Mouse (Mus musculus): Measurements from ENCODE around the gene Carmil3.

The Carmil3 gene

GRCm38 (mm10) chr14:55490361-55491201 is at the start of gene Carmil3:
Gene Carmil3, plus strand, starts transcription at chr14:55490651.
- DNase-seq, result peak; percentile 52

- peak; percentile 60 for DNase-seq
Measured at GRCm38 (mm10) chr14:55457693-55458092, 32.8 kb upstream of the Carmil3 start.

DNA sequence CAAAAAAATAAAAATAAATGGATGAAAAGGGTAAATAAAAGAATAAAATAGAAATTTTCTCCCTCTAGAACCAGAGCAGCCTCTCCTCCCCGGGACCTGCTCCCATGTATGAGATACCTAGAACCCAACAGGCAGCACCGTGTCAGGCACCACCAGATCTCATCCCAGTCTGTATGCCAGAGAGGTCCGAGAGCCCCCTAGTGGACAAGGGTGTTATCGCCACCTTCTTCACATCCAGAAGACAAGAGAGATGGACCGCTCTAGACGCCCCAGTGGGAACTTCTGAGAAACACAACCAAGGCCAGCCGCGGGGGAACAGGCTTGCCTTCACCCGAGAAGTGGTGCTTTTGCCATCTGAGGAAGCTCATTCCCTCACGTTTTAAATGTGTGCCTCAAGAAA is 32.2 kb upstream of the Carmil3 start:
- DNase-seq, result peak; percentile 84

DNA sequence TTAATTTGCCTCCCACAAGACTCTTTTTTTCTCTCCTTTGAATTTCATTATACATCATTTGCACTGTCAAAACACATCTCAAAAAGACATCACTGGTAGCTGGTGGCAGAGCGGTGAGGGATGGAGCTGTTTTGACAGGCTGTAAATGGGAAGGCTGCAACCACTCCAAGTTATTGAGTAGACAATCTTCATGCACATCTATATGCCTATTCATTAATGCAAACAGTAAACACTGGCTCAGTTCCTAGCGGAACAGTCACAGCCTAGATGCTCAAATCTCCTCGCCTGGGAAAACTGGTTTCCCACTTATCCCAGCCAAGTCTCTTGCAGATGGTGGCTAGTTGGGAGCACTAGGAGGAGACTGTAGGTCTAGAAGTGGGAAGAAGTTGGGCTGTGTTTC is 31.7 kb upstream of the Carmil3 start:
- no peak for DNase-seq

DNA sequence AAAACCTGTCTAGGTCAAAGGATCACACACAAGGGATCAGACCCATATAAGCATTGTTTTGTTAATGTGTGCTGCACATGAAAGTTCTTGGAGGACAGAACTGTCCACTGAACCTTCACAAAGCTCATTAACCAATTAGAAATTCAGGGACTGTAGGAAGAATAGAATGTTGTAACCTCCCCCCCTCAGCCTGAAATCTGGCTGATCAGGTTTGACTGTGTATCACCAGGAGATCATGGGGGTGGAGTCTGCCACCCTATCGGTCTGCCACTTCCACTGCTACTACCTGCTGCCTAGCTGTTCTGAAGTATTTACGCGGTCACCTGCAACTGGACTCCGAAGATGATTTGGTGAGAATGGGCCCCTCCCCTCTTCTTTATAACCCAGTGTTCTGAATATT is 30.7 kb upstream of the Carmil3 start:
- DNase-seq, result peak; percentile 80

- peak; percentile 76 for DNase-seq
Measured at GRCm38 (mm10) chr14:55460297-55460696, 30.2 kb upstream of the Carmil3 start.

DNA sequence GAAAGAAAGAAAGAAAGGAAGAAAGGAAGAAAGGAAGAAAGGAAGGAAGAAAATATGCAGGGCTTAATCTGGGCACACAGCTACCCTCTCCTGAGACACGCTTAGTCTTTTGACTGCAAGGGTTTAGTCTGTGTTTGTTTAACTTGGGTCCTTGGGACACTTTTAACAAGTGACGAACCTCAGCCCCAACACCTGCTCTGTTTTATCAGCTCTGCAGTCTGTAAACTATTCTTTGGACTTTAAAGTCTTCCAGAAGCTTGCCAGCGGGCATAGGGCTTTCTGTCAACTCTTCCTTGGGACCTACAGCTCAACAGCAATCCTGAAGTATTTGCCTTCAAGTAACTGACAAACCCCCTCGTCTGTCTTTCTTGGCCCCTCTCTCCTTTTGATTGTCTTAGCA is 28.7 kb upstream of the Carmil3 start:
- DNase-seq, result peak; percentile 75

DNA sequence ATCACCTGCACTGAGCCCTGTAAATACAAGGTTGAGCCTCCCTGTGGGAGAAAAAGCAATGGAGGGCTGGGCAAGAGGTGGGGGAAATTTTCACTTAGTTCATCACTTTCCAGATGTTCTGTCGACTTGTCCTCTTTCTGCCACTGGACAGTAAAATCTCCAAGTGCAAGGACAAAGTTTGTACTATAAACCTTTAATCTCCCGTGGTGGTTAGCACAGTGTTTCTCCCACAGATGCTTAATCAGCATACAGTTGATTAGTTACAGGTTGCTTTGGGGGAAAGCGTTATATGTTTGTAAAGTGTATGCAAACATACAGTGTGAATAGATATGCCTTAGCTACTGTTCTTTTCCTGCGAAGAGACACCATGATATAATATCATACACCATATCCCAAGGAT is 24.0 kb upstream of the Carmil3 start:
- DNase-seq, result peak; percentile 72

GRCm38 (mm10) chr14:55467108-55467507 is 23.3 kb upstream of the Carmil3 start:
- peak; percentile 40 for DNase-seq

DNA sequence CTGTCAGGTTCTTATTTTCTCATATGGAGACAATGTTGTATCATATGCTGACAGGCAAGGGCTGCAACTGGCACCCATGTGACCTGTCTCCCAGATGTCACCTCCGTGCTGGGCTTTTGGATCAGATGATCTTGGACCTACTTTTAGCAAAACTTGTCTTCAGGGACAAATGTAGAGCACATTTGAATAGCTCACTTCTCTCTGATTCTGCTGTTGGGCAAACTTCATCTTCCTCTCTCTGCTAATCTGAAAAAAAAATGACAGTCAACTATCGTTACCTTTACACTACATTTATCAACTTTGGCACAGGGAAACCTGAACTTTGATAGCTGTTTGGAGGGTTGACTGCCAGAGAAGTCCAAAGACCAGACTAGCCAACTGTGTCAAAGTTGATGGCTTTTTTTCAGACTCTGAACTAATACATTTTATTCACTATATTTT is 22.1 kb upstream of the Carmil3 start:
- DNase-seq, result peak; percentile 93

DNA sequence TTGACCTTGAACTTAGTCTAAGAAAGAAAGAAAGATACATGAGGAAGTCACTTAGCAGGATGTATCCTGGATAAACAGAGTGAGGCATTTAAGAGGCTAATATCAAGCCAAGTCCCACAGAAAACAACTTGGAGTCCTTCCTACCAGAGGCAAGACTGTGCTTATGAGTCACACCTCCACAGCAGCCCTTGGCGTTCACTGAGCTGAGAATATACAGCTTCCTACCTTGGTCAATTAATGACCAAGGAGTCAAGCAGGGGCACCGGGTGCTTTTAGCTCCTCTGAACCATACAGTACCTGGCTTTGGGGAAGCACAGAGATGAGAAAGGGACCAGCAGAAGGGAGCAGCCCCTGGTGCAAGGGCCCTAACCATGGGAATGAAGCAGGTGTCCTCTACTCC is 21.4 kb upstream of the Carmil3 start:
- peak; percentile 88 for DNase-seq

DNA sequence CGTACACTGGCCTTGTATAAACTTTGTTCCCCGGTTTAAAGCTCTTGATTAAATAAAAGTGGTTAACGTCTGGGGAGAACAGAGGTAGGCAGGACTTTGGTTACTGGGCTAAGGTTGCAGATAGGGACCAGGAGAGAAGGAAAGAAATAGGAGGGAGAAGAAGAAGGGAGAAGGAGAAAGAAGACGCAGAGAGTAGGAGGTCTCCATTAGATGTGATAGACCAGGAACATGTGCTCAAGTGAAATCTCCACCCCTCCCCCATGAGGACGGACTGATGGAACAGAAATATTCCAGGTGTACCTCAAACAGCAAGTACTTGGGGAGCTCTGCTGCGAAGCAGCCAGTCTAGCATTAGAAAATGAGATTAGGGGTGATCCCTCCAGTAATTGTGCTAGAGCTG is 20.6 kb upstream of the Carmil3 start:
- DNase-seq, result peak; percentile 54

DNA sequence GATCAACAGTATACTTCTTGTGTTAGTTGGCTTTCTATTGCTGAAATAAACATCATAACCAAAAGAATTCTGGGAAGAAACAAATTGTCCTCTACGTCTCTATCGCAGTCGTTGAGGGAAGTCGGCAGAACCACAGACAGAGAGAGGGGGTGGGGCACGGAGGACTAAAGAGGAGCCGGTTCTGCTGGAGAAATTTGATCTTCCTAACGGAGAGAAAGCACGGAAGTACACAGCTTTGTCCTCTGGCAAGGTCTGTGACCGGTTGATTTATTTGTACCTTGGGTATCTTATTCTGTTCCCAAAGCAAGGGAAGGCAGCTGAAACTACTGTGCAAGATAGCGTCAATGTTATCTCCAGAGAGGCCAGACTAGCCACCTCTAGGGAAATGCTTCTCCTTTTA is 19.6 kb upstream of the Carmil3 start:
- peak; percentile 46 for DNase-seq

DNA sequence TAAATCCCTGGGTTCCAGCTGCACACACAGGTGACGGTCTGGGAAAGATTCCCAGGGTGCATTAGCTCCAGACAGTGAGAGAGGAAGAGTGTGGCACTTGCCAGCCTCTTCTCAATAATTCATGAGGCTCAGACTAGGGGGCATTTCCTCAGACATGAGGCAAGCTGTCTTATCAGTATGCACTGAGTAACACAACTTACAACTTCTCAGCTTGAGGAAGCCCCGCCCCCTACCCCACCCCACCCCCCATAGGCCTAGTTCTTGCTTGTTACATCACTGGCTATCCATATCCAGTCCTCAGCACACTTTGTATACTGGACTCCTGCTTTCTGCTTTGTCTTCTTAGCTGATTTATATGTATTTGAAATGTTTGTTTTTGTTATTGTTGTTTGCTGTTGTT is 14.8 kb upstream of the Carmil3 start:
- no peak for DNase-seq

- no peak for DNase-seq
Measured at GRCm38 (mm10) chr14:55477421-55477820, 13.0 kb upstream of the Carmil3 start.

- DNase-seq, result no peak
Measured at GRCm38 (mm10) chr14:55477829-55478228, 12.6 kb upstream of the Carmil3 start.

GRCm38 (mm10) chr14:55478651-55479599 is 11.5 kb upstream of the Carmil3 start, which contains the start of gene Dhrs4:
Gene Dhrs4, plus strand, starts transcription at chr14:55478758.
- DNase-seq, result peak; percentile 91

DNA sequence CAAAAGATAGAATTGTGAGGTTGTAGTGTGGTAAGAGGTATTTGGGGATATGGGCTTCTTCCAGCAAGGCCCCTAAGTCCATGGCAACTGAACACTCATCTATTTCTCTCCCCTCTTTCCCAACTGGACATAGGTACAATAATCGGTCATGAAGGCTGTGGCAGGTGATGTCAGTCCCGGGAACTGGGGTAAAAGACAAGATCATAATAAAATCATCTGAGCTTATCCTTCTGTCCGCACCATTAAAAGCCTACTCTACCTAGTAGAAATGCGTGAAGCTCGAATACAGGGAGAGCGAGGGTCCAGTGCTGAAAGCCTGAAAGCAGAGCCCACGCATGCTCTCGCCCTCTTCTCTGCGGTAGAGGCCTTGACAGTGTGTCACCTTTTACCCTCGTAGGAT is 10.8 kb upstream of the Carmil3 start:
- DNase-seq, result no peak

DNA sequence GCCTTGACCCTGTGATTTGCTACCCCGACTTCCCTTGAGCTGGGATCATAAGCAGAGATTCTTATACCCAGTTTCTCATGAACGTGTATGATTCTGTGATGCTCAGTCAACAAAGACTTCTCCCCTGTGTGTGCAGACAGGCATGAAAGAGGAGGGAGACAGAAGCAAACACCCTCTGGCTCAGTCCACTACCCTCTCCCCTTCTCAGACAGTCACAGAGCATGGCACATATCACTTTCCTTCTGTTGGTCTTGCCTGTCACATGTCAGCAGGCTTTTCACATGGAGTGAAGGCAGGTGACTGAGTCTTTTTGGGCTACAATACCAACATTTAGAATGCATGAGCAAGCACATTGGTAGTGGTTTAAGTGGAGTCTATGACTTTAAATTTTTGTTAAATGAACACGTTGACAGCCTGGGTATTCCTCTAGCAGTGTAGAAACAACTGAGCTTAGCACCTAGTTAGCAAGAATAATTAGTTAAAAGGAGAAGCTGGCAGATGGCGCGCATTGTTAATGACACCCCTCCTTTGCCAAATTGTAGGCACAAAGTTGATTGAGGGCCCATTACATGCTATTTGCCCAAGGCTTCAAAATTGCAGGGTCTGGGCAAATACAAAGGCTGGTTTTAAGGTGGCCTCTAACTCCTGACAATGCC is 5.9 kb upstream of the Carmil3 start:
- no peak for DNase-seq

- DNase-seq, result no peak
Measured at GRCm38 (mm10) chr14:55486836-55487235, 3.6 kb upstream of the Carmil3 start.

DNA sequence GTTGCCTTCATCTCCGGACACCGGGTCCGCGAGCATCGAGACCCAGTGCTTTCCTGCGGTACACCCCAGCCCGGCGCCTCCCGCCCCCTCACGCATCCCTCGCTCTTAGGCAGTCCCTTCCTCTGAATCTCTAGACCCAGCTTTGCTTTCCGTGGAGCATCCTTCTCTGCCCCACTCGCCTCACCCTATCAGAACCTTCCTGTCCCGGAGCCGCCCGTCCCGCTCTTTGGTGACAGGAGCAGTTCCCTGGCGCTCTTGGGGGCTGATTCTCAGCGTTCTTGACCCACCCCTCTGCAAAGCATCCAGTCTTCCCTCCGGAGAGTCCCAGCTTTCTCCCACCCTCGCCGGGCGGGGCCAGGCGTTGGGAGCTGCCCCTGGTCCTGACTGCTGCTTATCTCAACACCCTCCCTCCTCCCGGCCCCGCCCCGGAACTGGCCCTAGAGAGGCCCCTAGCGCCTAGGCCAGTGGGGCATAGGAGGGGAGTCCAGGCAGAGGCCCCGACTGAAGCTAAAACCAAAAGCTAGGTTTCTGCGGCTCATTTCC is 911 bp downstream of the Carmil3 start:
- DNase-seq, result no peak

GRCm38 (mm10) chr14:55492103-55492502 is 1.7 kb downstream of the Carmil3 start:
- DNase-seq, result no peak

Measured in kidney, adult 9 months (tissue).